Comparison of ENCODE assay signal across 18 mouse cellular contexts in the genomic region with DNA sequence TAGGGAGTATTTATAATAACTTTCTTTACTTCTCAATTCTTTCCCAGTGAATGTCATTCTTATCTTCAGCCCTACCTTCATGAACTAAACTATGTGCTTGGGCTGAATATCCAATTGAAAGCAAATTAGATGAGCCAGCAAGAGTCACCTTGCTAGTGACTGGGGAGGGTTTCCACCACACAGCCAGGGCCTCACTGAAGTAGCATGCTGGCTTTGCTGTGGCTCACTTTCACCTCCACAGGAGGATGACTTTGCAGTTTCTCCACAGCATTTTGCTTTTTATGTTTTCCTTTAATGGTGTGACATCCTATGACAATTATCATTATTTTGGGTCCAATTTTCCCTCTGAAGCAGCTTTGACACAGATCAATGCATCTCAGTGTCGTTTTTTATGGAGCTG.
"Had no signal": no experiment of that assay in that cellular context is flagged by ENCODE, and none has a peak within 500 bp of the region (broad histone marks: within the 10 kb centered on the region; RNA-seq: fewer than 3 reads in every experiment).

No protein-coding gene starts in this region.

- H3K4me3 ChIP-seq: limb, embryonic 10.5 days; limb, embryonic 13.5 days; liver, embryonic 12.5 days; liver, embryonic 15.5 days; lung, embryonic 15.5 days; megakaryocyte, embryonic 14.5 days; midbrain, embryonic 12.5 days had no signal

- H3K9ac ChIP-seq: limb, embryonic 13.5 days; liver, embryonic 12.5 days; liver, embryonic 15.5 days; lung, embryonic 15.5 days; midbrain, embryonic 12.5 days had no signal

- ATAC-seq: liver, embryonic 12.5 days had no signal

- H3K36me3 ChIP-seq: limb, embryonic 10.5 days; limb, embryonic 13.5 days; liver, embryonic 12.5 days; liver, embryonic 15.5 days; lung, embryonic 15.5 days; midbrain, embryonic 12.5 days had no signal

- H3K9me3 ChIP-seq: limb, embryonic 10.5 days; limb, embryonic 13.5 days; liver, embryonic 12.5 days; liver, embryonic 15.5 days; lung, embryonic 15.5 days; megakaryocyte, embryonic 14.5 days; midbrain, embryonic 12.5 days had no signal

- H3K4me1 ChIP-seq: limb, embryonic 10.5 days; limb, embryonic 13.5 days; liver, embryonic 12.5 days; liver, embryonic 15.5 days; lung, embryonic 15.5 days; megakaryocyte, embryonic 14.5 days; midbrain, embryonic 12.5 days had no signal

- DNase-seq: kidney, adult 18-20 months; kidney, adult 9 months; kidney, postnatal 14 days; kidney, postnatal 4 days; layer of hippocampus, adult 9-11 months; liver; lung, adult 18-20 months; lung, postnatal 10 days; lung, postnatal 36 days; thymus, adult 18-20 months; thymus, postnatal 36 days had no signal

- H3K4me2 ChIP-seq: limb, embryonic 13.5 days; liver, embryonic 12.5 days; liver, embryonic 15.5 days; lung, embryonic 15.5 days; midbrain, embryonic 12.5 days had no signal

- H3K27me3 ChIP-seq: limb, embryonic 13.5 days; liver, embryonic 12.5 days; liver, embryonic 15.5 days; lung, embryonic 15.5 days; megakaryocyte, embryonic 14.5 days; midbrain, embryonic 12.5 days had no signal

- H3K27ac ChIP-seq: limb, embryonic 10.5 days; limb, embryonic 13.5 days; liver, embryonic 12.5 days; liver, embryonic 15.5 days; lung, embryonic 15.5 days; midbrain, embryonic 12.5 days had no signal
